Mouse (Mus musculus) kidney, embryonic 16.5 days (tissue): Measurements from ENCODE around the gene Vamp8. TPM values are rescaled to one million over a fixed set of nuclear protein-coding genes. Genes with fewer than 3 reads are reported as not detected.
A peak's percentile ranks its signal among the peaks of the same experiment; 100 is the strongest.

Experiments used
- ATAC-seq: fragments of 200-750 bp; cut with Nextera tagmentation; 2 replicates; pipeline ENCODE4 v1.8.0; 2017; ENCODE audit warnings: moderate TSS enrichment; ENCODE audit not compliant: low FRiP score, low TSS enrichment
- H3K27ac ChIP-seq: fragments of 300-500 bp; sonication (generic); 2 replicates; pipeline ENCODE4 v1.5.1; 2014; ENCODE audit warnings: low read length
- H3K27me3 ChIP-seq: fragments of 300-500 bp; sonication (generic); 2 replicates; pipeline ENCODE4 v1.6.1; 2014; ENCODE audit warnings: low read length, control low read depth, mixed read lengths; ENCODE audit not compliant: insufficient read depth
- H3K36me3 ChIP-seq: fragments of 300-500 bp; sonication (generic); 2 replicates; pipeline ENCODE4 v1.6.1; 2014; ENCODE audit warnings: low read length, control low read depth, mixed read lengths; ENCODE audit not compliant: insufficient read depth
- H3K4me1 ChIP-seq: fragments of 300-500 bp; sonication (generic); 2 replicates; pipeline ENCODE4 v1.6.1; 2014; ENCODE audit warnings: low read length, control low read depth, mixed read lengths; ENCODE audit not compliant: insufficient read depth
- H3K4me2 ChIP-seq: fragments of 300-500 bp; sonication (generic); replicated peaks from 2 replicates; pipeline ENCODE4 v1.6.1; 2014; ENCODE audit warnings: low read depth, low read length
- H3K4me3 ChIP-seq: fragments of 300-500 bp; sonication (generic); 2 replicates; pipeline ENCODE4 v1.5.1; 2014; ENCODE audit warnings: mild to moderate bottlenecking, low read length
- H3K9ac ChIP-seq: fragments of 300-500 bp; sonication (generic); replicated peaks from 2 replicates; pipeline ENCODE4 v1.6.1; 2014; ENCODE audit warnings: low read length
- H3K9me3 ChIP-seq: fragments of 300-500 bp; sonication (generic); 2 replicates; pipeline ENCODE4 v1.6.1; 2016; ENCODE audit warnings: low read length, control low read depth
- WGBS: fragments of 180-500 bp; shearing (Covaris S2); extraction: QIAGEN DNeasy Blood & Tissue Kit; methylation state at CpG from one replicate; pipeline ENCODE4 v1.1.7; 2014; 5-methylcytosine and 5-hydroxymethylcytosine counted together
- polyA plus RNA-seq: library from polyadenylated mRNA; unstranded; fragments of >200 nt; fragmentation: Nextera tagmentation; extraction: Ambion mirVana; gene quantifications from 2 replicates; pipeline ENCODE4 v1.2.1, GENCODE M21; 2015

Vamp8 gene
- polyA plus RNA-seq, 1 experiment from 2014 or later = 180 TPM

DNA sequence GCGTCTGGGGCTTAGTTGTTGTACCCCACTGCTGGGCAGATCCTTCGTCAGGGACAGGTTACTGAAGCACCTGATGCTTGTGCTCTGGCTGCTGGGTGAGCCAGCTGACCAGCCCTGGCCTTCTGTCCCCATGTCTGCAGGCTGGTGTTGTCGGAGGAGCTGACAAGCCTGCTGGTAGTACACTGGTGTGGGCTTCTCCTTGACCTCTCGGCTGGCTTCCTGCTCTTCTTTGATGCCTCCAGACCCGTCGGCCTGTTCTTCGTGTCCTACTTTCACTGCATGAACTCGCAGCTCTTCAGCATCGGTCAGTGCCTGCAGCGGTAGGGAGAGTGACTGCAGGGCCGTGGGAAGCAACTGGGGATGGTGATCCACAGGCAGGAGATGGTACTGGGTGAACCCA is 35.1 kb upstream of the Vamp8 start:
- no peaks in the 10 kb centered on the region for H3K9me3 ChIP-seq
- no peak overlapping the region for H3K27ac ChIP-seq
- H3K9ac ChIP-seq = no peak overlapping the region
- no peaks in the 10 kb centered on the region for H3K27me3 ChIP-seq
- H3K4me2 ChIP-seq = no peak overlapping the region
- H3K4me3 ChIP-seq = no peak overlapping the region
- peaks cover 70% of the 10 kb centered on the region for H3K36me3 ChIP-seq
- no peak for ATAC-seq
- no peaks in the 10 kb centered on the region for H3K4me1 ChIP-seq
- WGBS = 94% methylated on average over 11 of the region's 11 CpGs

DNA sequence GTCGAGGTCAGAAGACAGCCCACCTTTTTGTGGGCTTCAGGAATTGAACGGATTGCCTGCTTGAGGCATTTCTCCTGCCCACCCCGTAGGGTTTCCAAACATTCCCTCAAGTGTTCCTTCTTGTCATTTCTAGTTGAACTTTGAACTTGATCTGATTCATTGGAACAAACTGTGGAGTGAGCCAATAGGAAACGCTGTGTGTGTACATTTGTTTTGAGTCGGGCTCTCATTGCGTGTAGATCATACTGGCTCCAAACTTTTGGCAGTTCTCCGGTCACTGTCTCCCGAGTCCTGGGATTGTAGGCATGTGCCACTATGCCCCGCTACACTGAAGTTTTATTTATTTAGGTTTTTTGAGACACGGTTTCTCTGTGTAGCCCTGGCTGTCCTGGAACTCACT is 30.4 kb upstream of the Vamp8 start:
- WGBS = 93% methylated on average over 10 of the region's 10 CpGs
- ATAC-seq = no peak
- Histone ChIP-seq H3K9me3 (no peaks in the 10 kb centered on the region), H3K27ac (no peak overlapping the region), H3K4me1 (peaks cover 6% of the 10 kb centered on the region; the same call in 1 of the 2 replicates), H3K4me2 (no peak overlapping the region), H3K27me3 (no peaks in the 10 kb centered on the region), H3K4me3 (no peak overlapping the region), H3K36me3 (peaks cover 65% of the 10 kb centered on the region), H3K9ac (no peak overlapping the region)

DNA sequence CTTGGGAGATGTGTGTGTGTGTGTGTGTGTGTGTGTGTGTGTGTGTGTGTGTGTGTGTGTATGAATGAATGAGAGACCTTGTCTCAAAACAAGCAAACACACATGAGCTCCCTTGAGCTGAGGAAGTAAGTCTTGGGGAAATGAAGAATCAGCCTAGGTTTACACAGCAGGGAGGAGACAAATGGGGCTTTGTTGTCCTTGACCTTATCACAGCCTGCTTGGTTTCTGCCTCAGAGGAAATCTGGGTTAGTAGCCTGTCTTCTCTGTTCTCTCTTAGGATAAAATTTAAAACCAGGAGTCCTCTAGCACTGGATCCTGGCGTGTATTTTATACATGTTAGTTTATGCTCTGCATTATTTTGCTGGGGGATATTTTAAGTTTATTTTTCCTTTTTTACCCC is 29.3 kb upstream of the Vamp8 start:
- ATAC-seq = no peak
- H3K27ac ChIP-seq = no peak overlapping the region
- 88% methylated on average over 1 of the region's 1 CpGs for WGBS
- H3K4me1 ChIP-seq = peaks cover 17% of the 10 kb centered on the region
- no peak overlapping the region for H3K4me3 ChIP-seq
- H3K27me3 ChIP-seq = no peaks in the 10 kb centered on the region
- H3K9ac ChIP-seq = no peak overlapping the region
- H3K9me3 ChIP-seq = no peaks in the 10 kb centered on the region
- peaks cover 54% of the 10 kb centered on the region for H3K36me3 ChIP-seq
- no peak overlapping the region for H3K4me2 ChIP-seq

DNA sequence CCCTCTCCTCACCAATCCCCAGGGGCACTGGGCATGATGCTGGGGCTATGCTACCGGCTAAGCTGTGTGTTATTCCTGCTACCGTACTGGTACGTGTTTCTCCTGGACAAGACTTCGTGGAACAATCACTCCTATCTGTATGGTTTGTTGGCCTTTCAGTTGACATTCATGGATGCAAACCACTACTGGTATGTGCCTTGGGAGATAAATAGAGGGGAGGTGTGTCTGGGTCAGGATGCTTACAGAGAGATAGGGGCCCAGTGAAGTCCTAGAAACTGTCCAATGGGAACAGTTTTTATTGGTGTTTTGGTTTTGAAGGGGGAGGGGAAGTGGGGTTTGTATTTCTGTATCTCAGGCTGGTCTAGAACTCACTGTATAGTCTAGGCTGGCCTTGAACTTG is 27.8 kb upstream of the Vamp8 start:
- no peak overlapping the region for H3K4me3 ChIP-seq
- ATAC-seq = no peak
- H3K4me1 ChIP-seq = peaks cover 23% of the 10 kb centered on the region
- peaks cover 39% of the 10 kb centered on the region for H3K36me3 ChIP-seq
- no peak overlapping the region for H3K4me2 ChIP-seq
- no peaks in the 10 kb centered on the region for H3K9me3 ChIP-seq
- no peaks in the 10 kb centered on the region for H3K27me3 ChIP-seq
- whole genome bisulfite sequencing = 94% methylated on average over 4 of the region's 4 CpGs
- H3K9ac ChIP-seq = no peak overlapping the region
- no peak overlapping the region for H3K27ac ChIP-seq

DNA sequence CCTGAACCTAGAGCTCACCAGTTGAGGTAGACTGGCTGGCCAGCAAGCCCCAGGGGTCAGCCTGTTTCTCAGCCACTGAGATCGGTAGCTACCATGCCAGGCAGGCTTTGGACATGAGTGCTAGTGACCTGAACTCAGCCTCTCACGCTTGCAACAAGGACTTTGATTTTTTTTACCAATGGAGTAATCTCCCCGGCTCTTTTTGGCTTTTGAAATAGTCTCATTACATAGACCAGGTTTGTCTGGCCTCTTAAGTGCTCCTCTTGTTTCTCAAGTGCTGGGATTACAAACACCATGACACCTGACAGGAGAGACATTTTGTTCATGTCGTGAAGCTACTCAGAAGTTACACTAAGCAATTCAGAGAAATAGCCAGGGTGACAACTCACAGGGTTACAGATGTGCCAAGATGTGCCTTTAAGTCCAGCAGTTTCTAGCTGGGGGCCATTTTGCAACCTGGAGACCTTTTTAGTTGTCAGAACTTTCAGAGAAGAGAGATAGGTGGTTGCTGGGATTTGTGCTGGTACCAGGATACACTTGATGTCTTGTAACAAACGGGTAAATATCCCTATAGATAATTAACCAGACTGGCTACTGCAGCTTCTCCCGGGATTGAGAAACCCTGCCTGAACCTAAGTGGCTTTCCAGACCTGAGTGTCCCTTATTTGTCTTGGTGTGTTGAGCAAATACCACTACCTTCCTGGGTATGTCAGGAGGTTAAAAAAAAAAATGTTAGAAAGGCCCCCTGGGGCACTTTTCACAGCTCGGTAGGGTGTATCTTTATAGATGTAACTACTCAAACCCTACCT is 25.7 kb upstream of the Vamp8 start:
- WGBS = 82% methylated on average over 7 of the region's 7 CpGs
- no peaks in the 10 kb centered on the region for H3K9me3 ChIP-seq
- H3K36me3 ChIP-seq = peaks cover 25% of the 10 kb centered on the region
- peaks cover 23% of the 10 kb centered on the region for H3K4me1 ChIP-seq
- ATAC-seq = no peak
- H3K4me3 ChIP-seq = no peak overlapping the region
- H3K4me2 ChIP-seq = no peak overlapping the region
- no peaks in the 10 kb centered on the region for H3K27me3 ChIP-seq
- H3K27ac ChIP-seq = no peak overlapping the region
- H3K9ac ChIP-seq = 0 out of 2 replicates have a peak overlapping the region, but pooled peaks have one; percentile 16

DNA sequence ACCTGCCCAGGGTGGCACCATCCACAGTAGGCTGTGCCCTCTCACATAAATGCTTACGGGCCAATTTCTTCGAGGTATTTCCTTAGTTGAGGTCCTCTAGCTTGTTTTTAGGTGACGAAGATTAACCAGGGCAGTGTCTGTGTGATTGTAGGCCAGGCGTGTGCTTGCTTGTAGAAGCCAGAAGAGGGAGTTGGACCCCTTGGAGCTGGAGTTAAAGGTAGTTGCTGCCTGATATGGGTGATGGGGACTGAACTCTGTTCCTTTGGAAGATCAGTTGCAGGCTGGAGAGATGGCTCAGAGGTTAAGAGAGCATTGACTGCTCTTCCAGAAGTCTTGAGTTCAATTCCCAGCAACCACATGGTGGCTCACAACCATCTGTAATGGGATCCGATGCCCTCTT is 24.7 kb upstream of the Vamp8 start:
- 86% methylated on average over 5 of the region's 5 CpGs for WGBS
- peaks cover 19% of the 10 kb centered on the region for H3K36me3 ChIP-seq
- H3K9ac ChIP-seq = peak overlapping the region; percentile 93
- no peaks in the 10 kb centered on the region for H3K9me3 ChIP-seq
- H3K4me1 ChIP-seq = peaks cover 23% of the 10 kb centered on the region
- no peak for ATAC-seq
- H3K27ac ChIP-seq = no peak overlapping the region
- peak overlapping the region; percentile 82 for H3K4me3 ChIP-seq
- no peaks in the 10 kb centered on the region for H3K27me3 ChIP-seq
- H3K4me2 ChIP-seq = peak overlapping the region; percentile 76

DNA sequence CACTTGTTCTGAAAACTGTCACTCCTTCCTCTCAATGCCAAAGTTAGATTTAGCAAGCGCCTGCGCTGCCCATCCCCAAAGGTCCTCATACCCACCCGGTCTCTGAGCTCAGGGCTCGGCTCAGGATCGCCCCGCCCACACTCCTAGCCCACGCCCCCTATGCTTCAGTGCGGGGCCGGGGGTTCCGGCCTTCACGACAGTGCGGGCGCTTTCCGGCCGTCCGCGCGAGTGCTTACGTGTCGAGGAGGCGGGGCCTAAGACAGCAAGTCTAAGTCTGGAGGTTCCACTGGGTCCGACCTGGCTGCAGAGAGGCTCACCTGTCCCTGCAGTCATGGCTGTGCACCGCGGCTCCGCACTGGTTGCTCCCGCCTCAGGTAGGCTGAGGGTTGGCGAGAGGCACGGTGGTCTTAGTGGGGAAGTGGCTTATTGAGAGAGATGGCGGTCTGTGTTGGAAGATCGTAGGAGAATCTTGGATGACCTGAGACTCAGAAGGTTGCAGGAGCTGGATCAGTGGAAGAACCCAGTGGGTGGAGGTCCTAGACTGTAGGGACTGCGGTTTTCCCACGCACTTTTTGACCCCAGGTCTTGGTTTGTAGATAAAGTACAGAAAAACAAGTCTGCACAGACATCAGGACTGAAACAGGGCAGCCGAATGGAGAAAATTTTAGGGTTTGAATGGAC is 23.7 kb upstream of the Vamp8 start, which contains the start of gene Ggcx:
Ggcx (plus strand) TSS at position 233 of the 681 bp plus-strand sequence.
- H3K4me3 ChIP-seq = peak within 1 kb of the TSS; percentile 82
- H3K9ac ChIP-seq = peak within 1 kb of the TSS; percentile 93
- H3K27me3 ChIP-seq = no peaks in the 10 kb centered on the region
- peaks cover 23% of the 10 kb centered on the region for H3K4me1 ChIP-seq
- no peaks in the 10 kb centered on the region for H3K9me3 ChIP-seq
- whole genome bisulfite sequencing = under 1% methylated on average over 33 of the region's 33 CpGs
- H3K4me2 ChIP-seq = peak within 1 kb of the TSS; percentile 76
- peak; percentile 97 for ATAC-seq
- peak within 1 kb of the TSS; percentile 72 for H3K27ac ChIP-seq
- peaks cover 18% of the 10 kb centered on the region for H3K36me3 ChIP-seq

DNA sequence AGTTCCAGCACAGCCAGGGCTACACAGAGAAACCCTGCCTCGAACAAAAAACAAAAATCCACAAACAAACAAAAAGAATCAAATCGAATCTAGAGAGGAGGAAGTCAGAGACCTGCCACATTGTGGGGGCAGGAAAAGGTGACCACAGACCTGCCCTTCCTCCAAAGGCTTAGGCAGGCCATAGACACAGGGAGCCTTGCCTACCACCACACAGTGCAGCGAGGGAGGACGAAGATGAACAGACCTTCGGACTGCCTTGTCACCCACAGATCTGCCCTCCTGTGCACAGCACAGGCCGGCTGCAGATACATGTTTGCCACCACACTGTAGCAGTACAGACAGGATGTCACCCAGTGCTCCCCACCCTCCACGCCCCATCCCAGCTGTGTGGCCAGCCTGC is 20.0 kb upstream of the Vamp8 start:
- Histone ChIP-seq H3K36me3 (no peaks in the 10 kb centered on the region), H3K27me3 (no peaks in the 10 kb centered on the region), H3K4me3 (no peak overlapping the region), H3K4me2 (no peak overlapping the region), H3K27ac (no peak overlapping the region), H3K4me1 (peaks cover 13% of the 10 kb centered on the region), H3K9ac (no peak overlapping the region), H3K9me3 (no peaks in the 10 kb centered on the region)
- WGBS = 75% methylated on average over 7 of the region's 7 CpGs
- no peak for ATAC-seq

DNA sequence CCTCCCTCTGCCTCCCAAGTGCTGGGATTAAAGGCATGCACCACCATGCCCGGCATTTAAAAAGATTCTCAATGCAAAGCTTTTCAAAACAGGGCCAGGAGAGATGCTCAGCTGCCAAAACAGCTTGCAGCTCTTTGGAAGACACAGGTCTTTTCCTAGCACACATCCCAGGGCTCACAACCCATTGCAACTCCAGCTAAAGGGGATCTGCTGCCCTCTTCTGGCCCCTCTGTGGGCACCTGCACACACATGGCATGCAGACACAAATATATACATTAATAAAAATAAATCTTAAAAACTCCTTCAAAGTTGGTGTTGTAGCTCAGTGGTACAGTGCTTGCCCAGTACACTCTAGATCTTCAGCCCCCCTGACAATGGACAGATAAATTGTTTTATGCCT is 19.5 kb upstream of the Vamp8 start:
- Histone ChIP-seq H3K9me3 (no peaks in the 10 kb centered on the region), H3K4me2 (no peak overlapping the region), H3K27ac (no peak overlapping the region), H3K4me3 (no peak overlapping the region), H3K9ac (no peak overlapping the region), H3K27me3 (no peaks in the 10 kb centered on the region), H3K36me3 (no peaks in the 10 kb centered on the region), H3K4me1 (peaks cover 8% of the 10 kb centered on the region)
- ATAC-seq = no peak
- WGBS = 15% methylated on average over 1 of the region's 1 CpGs

DNA sequence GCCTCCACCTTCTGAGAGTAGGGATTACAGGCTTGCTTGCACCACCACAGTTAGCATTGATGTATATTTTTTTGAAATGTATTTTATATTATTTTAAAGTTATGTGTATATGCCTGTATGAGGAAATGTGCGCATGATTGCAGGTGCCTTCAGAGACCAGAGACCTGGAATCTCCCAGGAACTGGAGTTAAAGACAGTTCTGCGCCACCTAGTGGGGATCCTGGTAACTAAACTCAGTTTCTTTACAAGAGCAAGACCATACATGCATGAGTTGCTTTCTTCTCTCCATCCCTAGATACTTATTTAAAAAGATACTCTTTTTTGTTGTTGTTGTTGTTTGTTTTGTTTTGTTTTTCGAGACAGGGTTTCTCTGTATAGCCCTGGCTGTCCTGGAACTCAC is 19.1 kb upstream of the Vamp8 start:
- no peaks in the 10 kb centered on the region for H3K9me3 ChIP-seq

More for the DNA sequence above, 19.1 kb upstream of the Vamp8 start:
- no peak for ATAC-seq
- H3K27me3 ChIP-seq = no peaks in the 10 kb centered on the region
- no peak overlapping the region for H3K4me3 ChIP-seq
- WGBS = 17% methylated on average over 3 of the region's 3 CpGs
- H3K36me3 ChIP-seq = no peaks in the 10 kb centered on the region
- no peak overlapping the region for H3K27ac ChIP-seq
- H3K4me2 ChIP-seq = no peak overlapping the region
- H3K9ac ChIP-seq = no peak overlapping the region
- peaks cover 5% of the 10 kb centered on the region for H3K4me1 ChIP-seq
